Mouse (Mus musculus) spleen, postnatal 14 days (tissue): Measurements from ENCODE around the gene Gdi1.
A peak's percentile ranks its signal among the peaks of the same experiment; 100 is the strongest.

Experiments
- DNase-seq, 2 experiments: peaks; one replicate each; pipeline ENCODE4 v3.0.0; 2021 to 2022; ENCODE audit warnings: low spot score in 2 of 2

Gene Gdi1

DNA sequence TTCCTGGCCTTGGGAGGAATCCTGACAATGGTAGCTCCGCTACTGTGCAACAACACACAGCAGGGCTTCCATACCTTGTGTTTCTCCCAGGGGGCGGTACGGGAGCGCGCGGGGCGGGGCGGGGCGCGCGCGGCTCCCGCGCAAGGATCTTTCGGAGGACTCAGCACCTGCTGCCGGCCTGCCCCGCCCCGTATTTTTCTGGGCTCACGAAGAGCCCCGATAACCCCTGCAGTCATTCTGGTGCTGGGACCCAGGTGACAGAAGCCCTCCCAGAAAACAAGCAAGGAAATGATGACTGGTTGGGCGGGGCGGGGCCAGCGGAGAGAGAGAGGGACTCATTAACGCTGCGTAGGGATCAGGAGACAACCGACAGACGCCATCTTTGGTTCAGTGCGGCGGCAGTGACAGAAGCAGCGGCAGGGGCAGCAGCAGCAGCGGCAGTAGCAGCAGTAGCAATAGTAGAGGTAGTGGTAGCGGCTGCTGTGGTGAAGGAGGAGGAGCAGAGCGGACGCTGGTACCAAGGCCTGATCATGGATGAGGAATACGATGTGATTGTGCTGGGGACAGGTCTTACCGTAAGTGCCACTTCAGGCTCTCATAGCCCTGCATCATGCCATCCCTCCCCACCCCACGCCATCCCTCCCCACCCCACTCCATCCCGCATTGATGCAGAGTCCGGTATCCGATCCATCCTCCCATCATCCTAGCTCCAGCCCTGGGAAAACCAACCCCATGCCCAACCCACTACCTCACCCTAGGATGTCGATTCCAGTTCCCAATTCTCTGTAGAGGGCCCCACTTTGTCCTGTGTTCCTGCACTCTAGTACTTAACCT, at the start of gene Gdi1:
Gene Gdi1, plus strand, starts transcription at position 132 of the 834 bp plus-strand sequence.
- DNase-seq, result peak; percentile 48 to 60

DNA sequence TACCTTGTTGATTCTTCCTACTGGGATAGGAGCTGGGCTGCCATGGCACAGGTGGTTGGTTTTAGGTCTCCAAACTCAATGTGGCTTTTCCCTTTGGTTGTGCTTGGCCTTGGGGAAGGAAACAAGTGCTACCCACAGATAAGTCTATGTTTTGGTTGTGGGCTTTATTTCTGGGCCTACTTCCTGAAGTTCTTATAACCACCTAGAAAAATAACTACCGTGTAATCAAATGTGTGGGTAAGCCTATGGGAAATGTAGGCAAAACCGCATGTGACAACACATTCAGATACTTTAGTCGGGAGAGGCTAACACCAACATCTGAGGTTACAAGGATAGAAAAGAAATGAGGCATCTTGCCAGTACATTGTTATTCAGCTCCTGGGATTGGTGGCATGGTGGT, 47.1 kb upstream of the Gdi1 start:
- no peak for DNase-seq

DNA sequence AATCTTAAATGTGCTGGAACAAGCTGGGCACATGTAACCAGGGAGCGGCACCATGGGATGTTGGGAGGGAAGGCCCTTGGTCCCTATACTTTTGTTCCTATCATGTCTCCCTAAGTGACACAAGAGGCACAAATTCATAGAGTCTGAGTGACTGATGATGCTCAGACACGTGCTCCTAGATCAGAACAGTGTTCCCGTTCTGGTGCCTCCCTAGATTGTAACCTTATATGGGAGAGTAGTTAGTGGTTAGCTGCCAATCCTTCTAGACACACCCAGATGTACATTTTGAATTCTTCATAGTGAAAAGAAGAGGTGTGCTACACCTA, 35.1 kb upstream of the Gdi1 start:
- no peak for DNase-seq

DNA sequence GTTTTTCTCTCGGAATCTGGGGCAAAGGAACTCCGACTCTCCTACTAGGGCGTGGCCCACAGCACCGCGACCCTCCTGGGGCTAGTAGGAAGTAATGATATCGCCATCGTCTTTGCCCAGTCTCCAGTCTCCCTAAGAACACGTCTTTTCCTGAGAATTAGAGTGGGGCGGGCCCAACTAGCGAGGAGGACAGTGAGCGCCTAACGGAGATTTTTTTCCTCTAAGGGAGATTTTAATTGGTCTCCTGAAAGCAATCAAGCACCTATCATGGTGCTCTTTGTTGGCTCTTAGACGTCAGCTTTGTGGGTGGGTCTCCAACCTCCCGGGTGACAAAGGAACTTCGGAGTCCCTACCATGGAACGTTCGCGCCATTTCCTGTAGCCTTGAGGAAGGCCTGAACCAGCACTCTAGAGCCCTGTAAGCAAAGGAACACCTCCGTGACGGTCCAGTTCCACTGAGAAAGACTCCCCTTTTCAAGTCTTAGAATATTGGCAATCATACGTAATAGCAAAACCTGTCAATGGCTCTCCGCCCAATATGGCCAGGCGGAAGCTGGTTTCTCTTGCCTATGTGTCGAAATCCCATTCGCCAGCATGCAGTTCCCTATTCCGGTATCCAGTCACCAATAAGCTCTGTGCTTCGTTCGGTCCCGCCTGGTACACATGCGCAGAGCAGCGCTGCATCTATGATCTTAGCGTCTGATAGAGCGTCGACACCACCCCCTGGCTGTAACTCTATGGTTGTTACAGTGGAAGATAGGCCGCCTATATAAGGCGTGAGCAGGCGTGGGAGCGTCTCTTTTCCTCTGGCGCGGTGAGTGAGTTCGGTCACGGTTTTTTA, 34.5 kb upstream of the Gdi1 start, which contains the start of gene Rpl10:
Gene Rpl10, plus strand, starts transcription at position 751 of the 840 bp plus-strand sequence.
- DNase-seq, result peak; percentile 69 to 77

DNA sequence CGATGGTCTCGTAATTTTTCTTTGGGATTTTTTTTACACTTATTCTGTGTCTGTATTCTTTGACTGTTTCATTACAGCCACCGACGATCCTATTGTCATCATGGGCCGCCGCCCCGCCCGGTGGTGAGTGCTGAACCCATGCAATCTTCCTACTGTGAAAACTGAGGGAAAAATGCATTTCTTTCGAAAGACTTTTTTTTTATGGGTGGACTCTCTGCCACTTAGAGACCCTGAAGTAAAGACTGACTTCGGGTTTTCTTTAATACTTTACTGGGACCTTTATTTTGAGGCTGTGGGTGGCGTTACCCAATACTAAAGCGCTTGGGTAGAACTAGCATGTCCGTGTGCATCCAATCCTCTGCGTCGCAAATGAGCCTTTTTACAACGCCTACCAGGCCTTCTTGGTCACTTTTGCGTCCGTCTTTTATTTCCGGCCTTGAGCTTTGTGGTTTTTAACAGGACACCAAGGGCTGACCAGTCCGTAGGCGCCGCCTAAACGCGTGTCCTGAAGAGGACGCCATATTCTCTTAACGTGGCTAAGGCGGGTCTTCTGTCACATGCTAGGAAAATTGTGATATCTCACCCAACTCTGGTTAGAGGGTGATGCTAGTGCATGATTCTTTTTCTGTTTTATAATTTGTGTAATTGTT, 33.8 kb upstream of the Gdi1 start:
- no peak for DNase-seq

DNA sequence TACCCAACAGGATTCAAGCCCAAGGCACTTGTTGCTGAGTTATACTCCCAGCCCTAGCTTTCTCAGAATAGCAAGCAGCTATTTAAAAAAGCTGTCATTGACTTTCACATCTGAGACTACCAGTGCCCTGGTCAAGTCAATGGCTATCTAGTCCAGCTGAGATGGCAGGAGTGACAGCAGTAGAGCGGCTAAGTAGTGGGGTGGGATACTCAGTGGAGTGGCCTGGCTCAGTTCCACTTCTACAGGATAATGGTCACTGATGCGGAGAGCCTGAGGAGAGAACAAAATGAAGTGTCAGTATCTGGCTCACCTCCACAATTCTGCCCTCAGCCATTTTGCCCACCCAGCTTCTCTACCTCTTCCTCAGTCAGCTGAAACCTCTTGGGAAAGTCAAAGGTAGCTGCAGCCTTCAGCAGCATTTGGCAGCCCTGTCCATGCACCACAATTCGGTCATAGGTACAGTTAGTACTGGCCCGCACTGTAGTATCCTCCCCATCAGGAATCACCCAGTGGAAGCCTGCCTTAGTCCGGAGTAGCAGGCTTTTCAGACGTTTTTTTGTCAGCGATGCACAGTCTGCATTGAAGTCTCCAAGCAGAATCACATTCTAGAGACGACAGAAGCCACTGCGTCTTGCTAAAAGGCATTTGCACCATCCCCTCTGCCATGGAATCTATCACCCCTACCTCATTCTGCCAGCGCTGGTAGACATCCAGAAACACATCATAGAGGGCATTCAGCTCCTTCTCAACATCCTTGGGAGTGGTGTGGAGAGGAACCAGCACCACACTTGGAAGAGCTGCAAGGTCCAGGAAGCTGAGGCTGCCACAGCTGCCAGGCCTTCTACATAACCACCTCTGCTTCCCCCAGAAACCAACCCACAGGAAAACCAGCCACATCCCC, 31.1 kb upstream of the Gdi1 start:
- DNase-seq, result no peak

DNA sequence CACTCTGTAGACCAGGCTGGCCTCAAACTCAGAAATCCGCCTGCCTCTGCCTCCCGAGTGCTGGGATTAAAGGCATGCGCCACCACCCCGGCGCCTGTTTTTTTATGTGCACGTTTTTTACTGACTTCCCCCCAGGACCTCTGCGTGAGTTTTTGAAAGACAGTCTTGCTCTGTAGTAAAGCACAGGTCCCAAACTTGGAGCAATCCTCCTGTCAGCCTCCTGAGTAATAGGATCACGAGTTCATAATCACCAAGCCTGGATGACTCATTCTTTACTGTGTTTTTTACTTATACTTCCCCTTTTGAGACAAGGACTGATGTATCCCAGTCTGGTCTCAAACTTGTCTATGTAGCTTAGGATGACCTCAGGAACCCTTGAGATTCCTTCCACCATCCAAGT, 26.9 kb upstream of the Gdi1 start:
- no peak for DNase-seq

DNA sequence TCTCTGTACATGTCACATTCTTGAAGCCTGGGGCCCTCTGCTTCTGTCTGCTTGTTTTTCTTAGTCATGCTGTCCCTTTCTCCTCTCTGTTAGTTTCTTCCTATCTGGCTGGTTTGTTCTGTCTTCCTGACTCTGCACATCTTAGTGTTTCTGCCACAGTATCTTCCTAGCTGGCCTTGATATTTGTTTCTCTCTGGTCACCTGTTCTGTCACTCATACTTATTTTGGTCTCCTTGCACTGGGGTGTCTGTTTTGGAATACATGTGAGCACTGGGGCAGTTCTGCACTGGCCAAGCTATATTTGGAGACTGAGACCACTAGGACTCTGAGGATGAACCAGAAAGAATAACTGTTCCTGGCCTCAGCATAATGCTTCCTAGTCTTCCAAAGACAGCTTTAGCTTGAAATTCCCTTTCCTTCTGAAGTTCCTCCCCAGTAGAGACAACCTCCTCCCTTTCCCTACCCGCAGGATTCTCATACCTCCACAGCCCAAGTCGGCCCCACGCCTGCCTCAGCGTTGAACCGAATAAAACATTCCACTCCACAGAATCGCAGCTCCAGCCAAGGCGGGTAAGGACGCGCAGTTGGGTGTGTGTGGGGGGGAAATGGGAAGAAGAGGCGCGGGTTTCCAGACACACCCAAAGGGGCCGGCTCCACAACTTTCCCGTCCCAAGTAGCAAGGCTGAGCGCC, 23.6 kb upstream of the Gdi1 start:
- no peak for DNase-seq

DNA sequence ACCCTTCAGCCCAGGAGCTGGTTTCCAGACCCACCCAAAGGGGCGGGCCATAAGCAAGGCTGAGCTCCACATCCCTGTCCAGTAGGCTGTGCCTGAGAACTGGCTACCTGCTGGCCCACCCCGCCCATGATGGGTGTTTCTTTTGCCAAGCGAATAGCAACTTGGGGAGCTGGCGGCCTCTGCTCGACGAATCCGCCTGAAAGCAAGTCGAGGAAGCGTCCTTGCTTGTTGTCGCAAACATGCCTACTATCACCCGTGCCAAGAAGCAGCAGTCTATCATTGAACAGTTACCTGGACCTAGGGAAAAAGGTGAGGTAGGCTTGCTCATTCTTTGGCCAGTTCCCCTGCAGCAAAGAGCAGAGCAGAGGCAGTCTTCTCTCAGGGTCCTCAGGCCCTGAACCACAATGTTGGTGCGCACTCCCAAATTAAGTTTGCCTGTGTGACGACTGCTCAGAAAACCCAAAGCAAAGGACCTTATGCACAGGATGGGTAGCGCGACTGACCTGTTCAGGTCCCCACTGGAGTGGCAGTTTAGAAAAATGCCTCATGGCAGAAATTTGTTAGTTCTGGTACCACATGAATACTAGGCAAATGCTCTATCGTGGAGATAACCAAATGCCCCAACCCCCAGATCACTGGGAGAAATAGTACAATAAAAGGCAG, 22.9 kb upstream of the Gdi1 start, which contains the start of the genes Taz and Dnase1l1:
Gene Taz, plus strand, starts transcription at position 181 of the 663 bp plus-strand sequence.
Gene Dnase1l1, minus strand, starts transcription at position 606 of the 663 bp plus-strand sequence.
- peak; percentile 47 to 62 for DNase-seq

DNA sequence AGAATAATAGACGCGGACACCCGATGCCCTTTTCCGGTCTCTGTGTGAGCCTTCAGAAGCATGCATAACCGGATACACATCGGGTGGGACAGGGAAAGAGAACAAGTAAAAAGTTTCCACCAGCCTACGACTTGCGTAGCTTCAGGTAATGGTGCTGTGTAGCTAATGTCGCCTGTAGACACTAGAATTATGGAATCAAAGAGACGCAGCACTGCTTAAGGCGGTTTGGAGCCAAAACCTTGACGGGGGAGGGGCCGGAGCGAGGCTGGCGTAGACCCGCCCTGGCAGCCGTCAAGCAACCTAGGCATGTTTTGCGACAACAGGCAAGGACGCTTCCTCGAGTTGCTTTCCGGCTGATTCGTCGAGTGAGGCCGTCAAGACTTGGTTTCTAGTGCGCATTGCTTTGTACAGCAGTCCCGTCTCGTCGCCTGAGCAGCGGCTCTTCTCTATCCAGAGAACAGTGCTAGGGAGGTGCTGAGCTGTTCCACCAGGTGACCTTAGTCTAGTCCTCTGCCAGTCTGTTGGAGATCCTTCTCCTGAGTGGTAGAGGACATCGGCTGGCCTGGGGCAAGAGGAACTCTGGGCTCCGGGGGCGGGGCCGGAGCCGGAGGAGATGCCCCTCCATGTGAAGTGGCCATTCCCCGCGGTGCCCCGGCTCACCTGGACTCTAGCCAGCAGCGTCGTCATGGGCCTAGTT, 22.3 kb upstream of the Gdi1 start:
- peak; percentile 71 to 77 for DNase-seq

DNA sequence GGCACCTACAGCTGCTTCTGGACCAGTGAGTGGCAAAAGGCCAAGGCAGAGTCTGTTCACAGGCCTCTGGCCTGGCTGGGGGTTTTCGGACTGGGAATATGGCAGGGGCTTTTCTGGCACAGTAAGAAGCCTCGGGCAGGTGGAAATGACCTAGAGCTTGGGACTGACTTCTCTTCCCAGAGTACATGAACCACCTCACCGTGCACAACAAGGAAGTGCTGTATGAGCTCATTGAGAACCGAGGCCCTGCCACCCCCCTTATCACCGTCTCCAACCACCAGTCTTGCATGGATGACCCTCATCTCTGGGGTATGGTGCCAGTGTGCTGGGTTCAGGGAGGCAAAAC, 21.7 kb upstream of the Gdi1 start:
- DNase-seq, result no peak

DNA sequence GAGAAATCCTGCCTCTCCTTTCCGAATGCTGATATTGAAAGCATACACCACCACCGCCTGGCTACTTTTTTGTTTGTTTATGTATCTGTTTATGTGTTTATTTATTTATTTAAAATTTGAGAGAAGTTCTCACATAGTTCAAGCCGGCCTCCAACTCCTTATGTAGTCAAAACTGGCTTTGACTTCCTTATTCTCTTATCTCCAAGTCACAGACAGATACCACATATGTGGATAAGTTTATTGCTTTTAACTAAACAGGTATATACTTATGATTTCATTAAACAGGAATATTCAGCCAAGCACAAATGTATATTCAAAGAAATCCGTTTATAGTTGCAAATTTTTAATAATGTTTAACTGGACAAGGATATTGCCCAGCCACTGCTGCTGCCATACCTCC, 11.4 kb upstream of the Gdi1 start:
- DNase-seq, result no peak

DNA sequence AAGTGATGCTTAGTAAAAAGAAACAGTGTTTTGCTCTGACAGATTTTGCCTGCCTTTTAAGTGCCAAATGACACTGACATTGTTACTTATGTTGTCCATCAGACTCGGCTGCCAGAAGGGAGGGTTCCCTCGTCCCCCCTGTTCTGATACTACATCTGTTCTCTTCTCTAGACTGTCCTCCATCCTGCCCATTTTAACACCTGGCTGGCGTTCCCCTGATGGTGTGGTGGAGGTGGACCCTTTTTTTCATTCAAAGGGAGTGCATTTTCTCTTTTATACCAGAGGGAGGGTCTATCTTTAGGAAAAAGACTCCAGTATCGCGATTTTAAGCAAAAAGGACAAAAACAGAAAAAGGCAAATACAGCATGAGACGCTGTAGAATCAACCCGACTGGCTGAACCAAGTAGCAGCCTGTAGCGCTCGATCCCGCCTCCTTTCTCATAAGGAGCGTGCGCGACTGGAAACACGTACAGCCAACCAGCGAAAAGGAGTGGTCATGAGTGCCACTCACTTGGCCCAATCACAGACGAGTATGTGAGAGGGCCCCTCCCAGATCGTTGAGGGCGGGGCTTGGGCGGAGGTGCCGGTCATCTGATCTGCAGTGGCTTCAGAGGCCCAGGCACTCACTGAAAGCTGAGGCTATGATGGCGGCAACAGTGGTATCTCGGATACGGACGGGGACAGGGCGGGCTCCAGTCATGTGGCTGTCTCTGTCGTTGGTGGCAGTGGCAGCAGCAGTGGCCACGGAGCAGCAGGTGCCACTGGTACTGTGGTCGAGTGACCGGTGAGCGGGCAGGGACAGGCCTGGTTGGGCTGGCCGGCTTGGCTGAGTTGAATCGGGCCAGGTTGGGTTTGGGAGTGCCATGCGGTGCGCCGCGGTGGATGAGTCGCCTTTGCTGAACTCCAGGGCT, 8.0 kb upstream of the Gdi1 start, which contains the start of gene Atp6ap1:
Gene Atp6ap1, plus strand, starts transcription at position 560 of the 911 bp plus-strand sequence.
- peak; percentile 86 to 87 for DNase-seq

DNA sequence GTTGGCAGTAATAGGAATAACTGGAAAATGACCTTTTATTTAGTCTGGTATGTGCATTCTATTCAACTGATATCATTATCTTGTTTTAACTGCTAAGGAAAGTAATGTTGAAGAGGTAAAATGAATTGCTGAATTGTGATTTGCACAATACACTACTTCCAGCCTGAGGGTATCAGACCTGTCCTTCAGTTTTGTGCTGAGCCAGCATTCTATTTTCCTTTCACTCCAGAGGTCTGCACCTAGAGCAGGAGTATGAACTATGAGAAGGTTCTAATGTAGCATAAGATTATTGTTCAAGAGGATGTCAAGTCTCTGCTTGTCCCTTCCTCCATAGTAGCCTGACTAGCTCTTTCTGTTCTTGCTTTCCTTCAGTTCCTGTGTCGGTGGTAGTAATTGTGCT, 6.5 kb upstream of the Gdi1 start:
- no peak for DNase-seq

DNA sequence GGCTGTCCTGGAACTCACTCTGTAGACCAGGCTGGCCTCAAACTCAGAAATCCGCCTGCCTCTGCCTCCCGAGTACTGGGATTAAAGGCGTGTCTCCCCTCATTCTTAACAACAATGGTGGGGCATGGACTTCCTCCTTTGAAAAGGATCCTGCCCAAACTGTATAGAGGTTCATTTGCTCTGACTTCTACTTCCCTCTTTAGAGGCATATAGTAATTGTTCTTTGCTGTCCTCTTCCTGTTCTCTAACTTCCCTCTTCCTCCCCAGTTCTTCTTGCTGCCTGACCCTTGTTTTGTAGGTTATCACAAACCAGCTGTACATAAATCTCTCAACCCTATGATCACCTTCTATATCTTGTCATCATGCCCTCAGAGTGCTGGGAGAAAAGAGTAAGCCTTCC, 5.1 kb upstream of the Gdi1 start:
- no peak for DNase-seq

DNA sequence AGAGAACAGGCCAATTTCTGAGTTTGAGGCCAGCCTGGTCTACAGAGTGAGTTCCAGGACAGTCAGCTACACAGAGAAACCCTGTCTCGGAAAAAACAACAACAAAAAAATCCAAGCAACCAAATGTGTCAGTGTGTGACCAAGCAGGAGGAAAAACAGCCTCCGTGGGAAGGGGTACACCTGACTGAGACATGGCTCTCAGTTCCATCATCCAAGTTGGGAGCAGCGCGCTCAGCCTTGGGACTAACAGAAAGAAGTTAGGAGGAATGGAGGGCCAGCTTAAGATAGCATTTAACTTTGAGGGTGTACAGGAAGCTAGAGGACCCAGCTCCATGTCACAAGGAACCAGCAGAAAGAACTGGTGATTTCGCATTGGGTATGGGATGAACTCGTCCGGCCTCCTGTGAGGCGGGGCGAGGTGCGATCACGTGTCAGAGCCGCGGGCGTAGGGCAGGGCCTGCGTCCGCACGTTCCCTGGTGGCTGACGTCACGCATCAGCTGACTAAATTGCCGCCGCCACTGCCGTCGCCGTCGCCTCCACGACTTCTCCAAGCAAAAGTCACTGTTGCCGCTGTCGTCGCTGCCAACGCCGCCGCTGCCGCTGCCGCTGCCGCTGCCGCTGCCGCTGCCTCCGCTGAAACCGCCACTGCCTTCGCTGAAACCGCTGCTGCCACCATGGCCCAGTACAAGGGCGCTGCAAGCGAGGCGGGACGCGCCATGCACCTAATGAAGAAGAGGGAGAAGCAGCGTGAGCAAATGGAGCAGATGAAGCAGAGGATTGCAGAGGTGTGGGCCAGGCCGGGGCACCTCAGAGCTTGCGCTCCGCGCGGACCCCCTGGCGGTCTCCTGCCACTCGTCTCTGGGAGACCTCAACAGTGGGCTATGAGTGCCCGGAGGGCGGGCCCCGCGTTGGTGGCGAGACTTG, 8.0 kb downstream of the Gdi1 start, which contains the start of gene Fam50a:
Gene Fam50a, plus strand, starts transcription at position 494 of the 925 bp plus-strand sequence.
- DNase-seq, result peak; percentile 73 to 78

DNA sequence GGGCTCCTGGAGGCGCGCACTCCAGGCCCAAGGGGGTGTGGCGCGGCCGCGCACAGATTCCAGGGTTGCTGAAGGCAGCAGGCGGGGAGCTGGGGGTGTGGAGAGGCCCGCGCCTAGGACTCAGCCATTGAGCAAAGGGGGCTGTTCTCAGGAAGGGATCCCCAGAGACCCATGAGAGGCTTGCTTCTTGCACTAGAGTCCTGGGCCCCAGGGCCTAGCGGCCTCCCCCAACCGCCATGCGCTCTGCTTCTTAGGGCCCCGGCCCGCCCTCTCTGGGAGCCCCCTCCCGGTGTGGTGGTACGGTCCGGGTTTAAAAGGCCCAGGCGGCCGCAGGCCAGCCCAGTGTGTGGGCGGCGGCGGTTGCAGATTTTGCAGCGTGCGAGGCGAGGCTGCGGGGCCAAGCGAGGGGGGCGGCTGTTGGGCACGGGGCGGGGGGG, 23.9 kb downstream of the Gdi1 start, which contains the start of gene Plxna3:
Gene Plxna3, plus strand, starts transcription at position 342 of the 437 bp plus-strand sequence.
- DNase-seq, result peak; percentile 36 to 49
